Mouse (Mus musculus) heart, embryonic 12.5 days (tissue): ENCODE results near the gene Slc7a15. TPM values are rescaled to one million over a fixed set of nuclear protein-coding genes. Genes with fewer than 3 reads are reported as not detected.

Experiments used
- ATAC-seq: fragments of 200-750 bp; cut with Nextera tagmentation; 2 replicates; pipeline ENCODE4 v1.8.0; 2017; ENCODE audit warnings: moderate TSS enrichment, moderate library complexity; ENCODE audit not compliant: insufficient number of reproducible peaks, low FRiP score
- H3K27ac ChIP-seq: fragments of 300-500 bp; sonication (generic); 2 replicates; pipeline ENCODE4 v1.5.1; 2016; ENCODE audit warnings: mild to moderate bottlenecking, moderate library complexity; ENCODE audit not compliant: poor library complexity, severe bottlenecking
- H3K27me3 ChIP-seq: fragments of 300-500 bp; sonication (generic); replicated peaks from 2 replicates; pipeline ENCODE4 v1.6.1; 2016; ENCODE audit warnings: mild to moderate bottlenecking, moderate library complexity
- H3K36me3 ChIP-seq: fragments of 300-500 bp; sonication (generic); 2 replicates; pipeline ENCODE4 v1.6.1; 2016; ENCODE audit warnings: mild to moderate bottlenecking, moderate library complexity
- H3K4me1 ChIP-seq: fragments of 300-500 bp; sonication (generic); replicated peaks from 2 replicates; pipeline ENCODE4 v1.6.1; 2016; ENCODE audit warnings: mild to moderate bottlenecking
- H3K4me2 ChIP-seq: fragments of 300-500 bp; sonication (generic); 2 replicates; pipeline ENCODE4 v1.6.1; 2016; ENCODE audit warnings: mild to moderate bottlenecking, moderate library complexity
- H3K4me3 ChIP-seq: fragments of 300-500 bp; sonication (generic); 2 replicates; pipeline ENCODE4 v1.5.1; 2016; ENCODE audit warnings: mild to moderate bottlenecking
- H3K9ac ChIP-seq: fragments of 300-500 bp; sonication (generic); 2 replicates; pipeline ENCODE4 v1.6.1; 2016; ENCODE audit warnings: mild to moderate bottlenecking, moderate library complexity
- H3K9me3 ChIP-seq: fragments of 300-500 bp; sonication (generic); replicated peaks from 2 replicates; pipeline ENCODE4 v1.6.1; 2016; ENCODE audit warnings: mild to moderate bottlenecking, moderate library complexity
- WGBS: fragments of 180-500 bp; shearing (Covaris S2); methylation state at CpG from one replicate; pipeline ENCODE4 v1.1.7; 2016; 5-methylcytosine and 5-hydroxymethylcytosine counted together
- polyA plus RNA-seq: library from polyadenylated mRNA; unstranded; fragments of >200 nt; fragmentation: Nextera tagmentation; extraction: Ambion mirVana; gene quantifications from 2 replicates; pipeline ENCODE4 v1.2.1, GENCODE M21; 2016

The Slc7a15 gene
- polyA plus RNA-seq, 1 experiment from 2014 or later: not detected

DNA sequence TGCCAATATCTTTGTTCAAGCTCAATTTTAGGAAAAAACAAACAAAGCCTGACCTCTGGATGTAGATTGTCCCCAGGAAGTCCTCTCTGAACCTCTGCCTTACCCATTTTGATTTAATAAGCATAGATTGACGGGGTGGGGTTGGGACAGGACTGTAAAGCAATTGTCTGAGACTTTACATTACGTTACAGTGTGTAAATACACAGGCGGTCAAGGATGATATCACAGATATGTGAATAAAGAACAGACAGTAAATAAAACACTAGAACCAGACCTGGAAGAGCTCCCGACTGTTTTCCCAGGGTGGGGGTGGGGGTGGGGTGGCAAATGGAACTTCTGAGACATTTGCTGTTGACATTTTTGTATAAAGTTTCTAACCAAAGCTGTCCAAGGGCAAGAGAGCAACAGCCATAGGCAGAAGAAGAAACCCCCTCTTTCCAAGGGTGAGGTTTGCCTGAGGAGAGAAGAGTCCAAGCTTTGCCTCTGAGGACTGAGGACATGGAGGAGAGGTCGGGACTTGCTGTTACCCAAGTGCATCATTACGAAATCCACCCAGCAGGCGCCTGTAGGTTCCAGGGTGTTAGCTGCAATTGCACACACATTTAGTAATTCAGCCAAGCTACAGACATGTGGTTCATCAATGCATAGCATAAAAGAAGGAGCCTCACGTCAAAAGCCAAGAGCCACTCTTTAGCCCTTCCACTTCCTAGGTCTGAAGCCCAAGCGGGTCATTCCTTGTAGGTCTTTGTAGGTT is 91.7 kb downstream of the Slc7a15 start:
- Histone ChIP-seq H3K9me3 (no peaks in the 10 kb centered on the region), H3K9ac (no peak overlapping the region), H3K4me3 (no peak overlapping the region), H3K27ac (no peak overlapping the region), H3K27me3 (no peaks in the 10 kb centered on the region), H3K36me3 (no peaks in the 10 kb centered on the region), H3K4me1 (peaks cover 16% of the 10 kb centered on the region), H3K4me2 (no peak overlapping the region)
- 72% methylated on average over 9 of the region's 9 CpGs for WGBS
- no peak for ATAC-seq

DNA sequence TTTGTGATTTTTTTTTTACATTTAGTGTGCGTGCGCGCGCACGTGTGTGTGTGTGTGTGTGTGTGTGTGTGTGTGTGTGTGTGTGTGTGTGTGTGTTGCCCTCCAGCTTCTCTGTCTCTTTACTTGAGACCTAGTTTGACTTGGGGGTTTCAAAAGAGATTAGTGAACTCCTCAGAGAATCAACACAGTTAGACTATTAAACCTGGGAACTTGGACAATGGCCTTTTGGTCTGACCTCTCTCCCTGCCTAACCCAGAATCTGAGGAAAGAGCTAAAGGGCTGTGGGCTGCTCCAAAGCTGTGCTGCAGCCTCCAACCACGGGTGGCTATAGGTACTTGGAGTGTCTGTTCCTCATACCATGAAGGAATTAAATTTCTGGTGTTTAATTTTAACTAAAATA is 94.7 kb downstream of the Slc7a15 start:
- Histone ChIP-seq H3K4me3 (no peak overlapping the region), H3K9me3 (no peaks in the 10 kb centered on the region), H3K4me1 (peaks cover 14% of the 10 kb centered on the region), H3K4me2 (no peak overlapping the region), H3K36me3 (no peaks in the 10 kb centered on the region), H3K27ac (no peak overlapping the region), H3K27me3 (no peaks in the 10 kb centered on the region), H3K9ac (no peak overlapping the region)
- ATAC-seq: no peak
- WGBS: 81% methylated on average over 6 of the region's 6 CpGs

DNA sequence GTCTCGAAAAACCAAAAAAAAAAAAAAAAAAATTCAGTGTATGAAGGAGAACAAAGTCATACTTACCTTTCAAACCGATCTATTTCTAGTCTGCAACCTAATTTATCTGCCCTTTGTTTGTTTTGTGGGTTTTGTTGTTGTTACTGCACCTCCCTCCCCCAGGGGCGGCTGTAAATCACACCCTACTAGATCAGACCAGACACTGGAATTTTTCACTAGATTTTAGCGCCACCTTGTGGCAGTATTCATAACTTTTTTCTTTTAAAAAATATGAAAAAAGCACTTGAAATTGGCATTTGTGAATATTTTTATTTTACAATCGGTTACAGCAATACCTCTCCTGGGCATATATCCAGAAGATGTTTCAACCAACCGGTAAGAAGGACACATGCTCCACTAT is 96.3 kb downstream of the Slc7a15 start:
- no peak overlapping the region for H3K4me3 ChIP-seq
- no peaks in the 10 kb centered on the region for H3K36me3 ChIP-seq
- WGBS: 18% methylated on average over 6 of the region's 6 CpGs
- H3K27me3 ChIP-seq: no peaks in the 10 kb centered on the region
- ATAC-seq: no peak
- H3K9me3 ChIP-seq: no peaks in the 10 kb centered on the region
- no peak overlapping the region for H3K9ac ChIP-seq
- no peak overlapping the region for H3K4me2 ChIP-seq
- no peak overlapping the region for H3K27ac ChIP-seq
- H3K4me1 ChIP-seq: peaks cover 16% of the 10 kb centered on the region

DNA sequence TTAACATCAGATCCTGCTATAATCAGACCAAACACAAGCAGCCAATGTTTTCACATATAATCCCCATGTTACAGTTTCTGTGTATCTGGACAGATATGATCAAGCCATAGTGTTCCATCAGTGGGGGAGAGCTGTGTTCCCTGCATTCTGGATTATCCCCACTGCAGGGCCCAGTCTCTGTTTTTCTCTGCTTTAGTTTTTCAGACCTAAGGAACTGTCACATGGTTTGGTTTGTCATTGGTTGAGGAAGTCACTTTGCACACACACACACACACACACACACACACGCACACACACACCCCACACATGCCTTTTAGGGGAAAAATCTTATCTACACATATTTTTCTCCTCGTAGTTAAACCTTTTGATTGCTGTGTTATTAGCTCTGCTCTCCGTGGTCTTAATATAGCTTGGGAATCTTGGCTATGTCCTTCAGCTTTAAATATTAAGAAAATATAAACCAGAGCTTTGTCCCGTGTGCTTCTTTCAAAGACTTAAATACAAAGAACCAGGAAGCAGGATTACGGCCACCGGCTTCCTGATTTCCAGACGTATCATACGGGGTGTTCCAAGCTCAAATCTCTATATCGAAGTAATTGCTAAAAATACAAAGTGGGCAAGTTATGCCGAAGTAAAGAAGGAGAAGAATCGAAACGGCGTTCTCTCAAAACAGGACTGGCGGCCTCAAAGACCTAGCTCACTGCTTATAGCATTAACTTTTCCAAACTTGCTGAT is 97.1 kb downstream of the Slc7a15 start:
- no peaks in the 10 kb centered on the region for H3K9me3 ChIP-seq
- no peaks in the 10 kb centered on the region for H3K27me3 ChIP-seq
- no peak overlapping the region for H3K9ac ChIP-seq
- no peak overlapping the region for H3K27ac ChIP-seq
- H3K36me3 ChIP-seq: no peaks in the 10 kb centered on the region
- 72% methylated on average over 14 of the region's 14 CpGs for WGBS
- H3K4me2 ChIP-seq: no peak overlapping the region
- no peak overlapping the region for H3K4me3 ChIP-seq
- H3K4me1 ChIP-seq: peaks cover 24% of the 10 kb centered on the region
- no peak for ATAC-seq

DNA sequence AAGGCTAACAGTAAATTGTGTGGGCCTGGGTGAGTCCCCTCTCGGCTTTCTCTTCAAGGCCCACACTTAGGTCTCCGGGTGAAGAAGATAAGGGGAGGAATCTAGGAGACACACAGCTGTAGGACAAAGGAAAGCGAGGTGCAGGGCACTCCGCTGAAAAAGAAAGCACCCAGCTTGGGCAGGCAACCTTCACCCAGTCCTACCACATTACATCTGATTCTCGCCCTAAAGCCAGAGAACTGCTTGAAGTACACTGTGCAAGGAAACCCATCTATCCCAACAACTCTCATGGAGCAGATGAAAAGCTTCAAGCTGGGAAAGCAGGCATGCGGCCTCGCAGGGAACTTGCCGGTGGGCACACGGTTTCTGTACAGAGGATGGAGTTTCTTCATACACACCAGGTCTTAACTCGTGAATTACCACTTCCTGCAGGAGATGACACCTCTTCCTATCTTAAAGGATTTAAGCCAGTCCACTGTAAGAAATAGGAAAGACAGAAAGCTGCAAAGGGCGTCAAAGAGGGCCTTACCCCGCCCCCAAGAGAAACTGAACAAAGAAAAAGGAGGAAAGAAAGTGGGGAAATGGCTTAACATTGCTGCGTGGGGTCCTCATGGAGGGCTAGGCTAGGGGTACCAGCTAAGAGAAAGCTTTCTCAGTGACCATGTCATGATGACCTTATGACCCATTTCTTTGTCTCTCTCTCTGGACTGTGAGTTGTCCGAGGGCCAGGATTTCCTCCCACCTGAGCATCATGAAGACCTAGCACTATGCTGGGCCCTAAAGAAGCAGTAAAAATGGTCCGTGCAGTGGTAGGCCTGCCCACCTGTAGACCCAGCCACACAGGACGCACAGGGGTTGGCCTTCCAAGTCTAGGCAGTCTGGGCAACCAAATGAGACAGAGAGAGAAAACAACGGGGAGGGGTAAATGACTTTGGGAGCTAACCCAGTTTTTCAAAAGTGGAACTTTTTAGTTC is 98.0 kb downstream of the Slc7a15 start:
- peak overlapping the region; percentile 79 for H3K9ac ChIP-seq
- H3K4me1 ChIP-seq: peaks cover 32% of the 10 kb centered on the region
- H3K4me2 ChIP-seq: peak overlapping the region; percentile 96
- no peak for ATAC-seq
- no peaks in the 10 kb centered on the region for H3K36me3 ChIP-seq
- H3K27ac ChIP-seq: peak overlapping the region; percentile 100
- no peaks in the 10 kb centered on the region for H3K9me3 ChIP-seq
- WGBS: 44% methylated on average over 17 of the region's 17 CpGs
- no peaks in the 10 kb centered on the region for H3K27me3 ChIP-seq
- peak overlapping the region; percentile 93 for H3K4me3 ChIP-seq

DNA sequence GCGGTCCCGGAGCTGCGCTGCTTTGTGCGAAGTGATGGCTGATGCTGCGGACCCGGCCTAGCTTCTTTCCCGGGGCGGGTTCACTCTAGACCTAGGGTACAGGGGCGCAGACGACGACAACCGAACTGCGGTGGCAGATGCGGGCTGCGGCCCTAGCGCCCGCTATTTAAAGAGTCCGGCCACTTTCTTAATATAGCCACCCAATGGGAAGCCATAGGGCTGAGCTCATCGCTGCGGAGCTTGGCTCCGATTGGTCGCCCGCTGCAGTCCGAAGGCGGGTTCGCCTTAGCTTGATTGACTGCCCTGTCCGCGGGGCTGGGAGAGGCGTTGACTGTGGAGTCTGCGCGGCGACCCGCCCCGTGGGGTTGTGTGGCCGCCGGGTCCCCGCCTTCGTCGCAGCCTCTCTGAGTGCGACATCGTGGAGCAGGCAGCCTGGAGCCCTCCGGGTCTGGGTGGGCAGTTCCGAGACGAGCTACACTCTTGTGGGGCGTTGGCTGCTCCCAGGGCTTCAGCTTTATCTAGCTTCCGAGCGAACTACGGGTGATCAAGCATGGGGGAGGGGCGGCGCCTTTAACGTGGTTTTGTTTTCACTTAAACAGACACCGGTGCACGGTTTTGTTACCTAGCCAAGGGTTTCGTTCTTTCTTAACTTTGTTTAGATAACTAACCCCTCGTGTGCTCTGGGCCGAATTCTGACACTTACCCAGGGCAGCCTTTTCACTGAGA is 98.8 kb downstream of the Slc7a15 start, which contains the start of gene Rhob:
Rhob (minus strand) TSS at position 139 of the 726 bp plus-strand sequence.
- peak within 1 kb of the TSS; percentile 99 for H3K9ac ChIP-seq
- ATAC-seq: peak; percentile 97
- H3K4me2 ChIP-seq: peak within 1 kb of the TSS; percentile 96
- peak within 1 kb of the TSS; percentile 100 for H3K27ac ChIP-seq
- H3K4me1 ChIP-seq: peaks cover 34% of the 10 kb centered on the region
- peak within 1 kb of the TSS; percentile 93 for H3K4me3 ChIP-seq
- H3K9me3 ChIP-seq: no peaks in the 10 kb centered on the region
- WGBS: under 1% methylated on average over 56 of the region's 56 CpGs
- no peaks in the 10 kb centered on the region for H3K36me3 ChIP-seq
- H3K27me3 ChIP-seq: no peaks in the 10 kb centered on the region

DNA sequence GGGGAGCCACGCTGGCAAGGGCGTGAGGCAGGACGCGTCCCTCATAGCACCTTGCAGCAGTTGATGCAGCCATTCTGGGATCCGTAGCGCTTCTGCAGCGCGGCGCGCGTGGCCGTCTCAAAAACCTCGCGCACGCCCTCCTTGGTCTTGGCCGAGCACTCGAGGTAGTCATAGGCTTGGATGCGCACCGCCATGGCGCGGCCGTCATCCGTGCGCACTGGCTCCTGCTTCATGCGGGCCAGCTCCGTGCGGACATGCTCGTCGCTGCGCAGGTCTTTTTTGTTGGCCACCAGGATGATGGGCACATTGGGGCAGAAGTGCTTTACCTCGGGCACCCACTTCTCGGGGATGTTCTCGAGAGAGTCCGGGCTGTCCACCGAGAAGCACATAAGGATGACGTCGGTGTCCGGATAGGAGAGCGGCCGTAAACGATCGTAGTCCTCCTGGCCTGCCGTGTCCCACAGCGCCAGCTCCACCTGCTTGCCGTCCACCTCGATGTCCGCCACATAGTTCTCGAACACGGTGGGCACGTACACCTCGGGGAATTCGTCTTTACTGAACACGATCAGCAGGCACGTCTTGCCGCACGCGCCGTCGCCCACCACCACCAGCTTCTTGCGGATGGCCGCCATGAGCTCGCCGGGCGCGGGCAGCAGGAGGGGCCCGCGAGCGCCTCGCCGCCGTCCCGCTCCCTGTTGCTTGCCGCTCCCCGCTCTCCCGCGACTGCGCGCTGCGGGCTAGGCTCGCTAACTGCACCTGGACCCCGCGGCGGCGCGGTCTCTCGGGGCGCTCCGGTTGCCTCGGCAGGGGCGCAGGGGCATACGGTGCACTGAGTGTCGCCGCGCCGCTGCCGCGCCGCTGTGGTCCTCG is 99.6 kb downstream of the Slc7a15 start:
- Histone ChIP-seq H3K36me3 (no peaks in the 10 kb centered on the region), H3K9me3 (no peaks in the 10 kb centered on the region), H3K4me3 (peak overlapping the region; percentile 93), H3K4me1 (peaks cover 34% of the 10 kb centered on the region), H3K27ac (peak overlapping the region; percentile 100), H3K9ac (peak overlapping the region; percentile 99), H3K27me3 (no peaks in the 10 kb centered on the region), H3K4me2 (peak overlapping the region; percentile 96)
- peak; percentile 16; the same call in 1 of the 2 replicates for ATAC-seq
- WGBS: under 1% methylated on average over 97 of the region's 99 CpGs

DNA sequence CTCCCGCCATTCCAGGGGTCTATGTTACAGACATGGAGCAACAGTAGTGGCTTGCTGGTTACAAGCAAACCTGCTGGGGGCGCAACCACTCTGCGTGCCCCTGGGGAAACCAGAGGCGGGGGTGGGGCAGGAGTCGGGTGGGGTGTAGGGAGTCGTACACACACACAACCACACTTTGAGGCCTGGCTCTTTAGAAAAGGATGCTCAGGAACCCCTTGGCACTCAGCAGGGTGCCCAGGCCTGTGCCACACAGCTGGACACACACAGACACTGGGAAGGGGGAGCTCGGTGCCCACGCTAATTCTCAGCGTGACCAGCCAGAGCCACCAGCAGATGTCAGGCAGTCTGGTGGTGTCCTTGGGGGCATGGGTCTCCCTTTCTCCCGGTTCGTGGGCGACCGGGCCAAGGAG is 100.3 kb downstream of the Slc7a15 start:
- H3K27ac ChIP-seq: peak overlapping the region; percentile 100
- H3K4me2 ChIP-seq: peak overlapping the region; percentile 96
- H3K36me3 ChIP-seq: no peaks in the 10 kb centered on the region
- H3K4me1 ChIP-seq: peaks cover 34% of the 10 kb centered on the region
- no peaks in the 10 kb centered on the region for H3K27me3 ChIP-seq
- no peaks in the 10 kb centered on the region for H3K9me3 ChIP-seq
- WGBS: 2% methylated on average over 13 of the region's 13 CpGs
- H3K4me3 ChIP-seq: peak overlapping the region; percentile 93
- peak overlapping the region; percentile 99 for H3K9ac ChIP-seq
- ATAC-seq: no peak

DNA sequence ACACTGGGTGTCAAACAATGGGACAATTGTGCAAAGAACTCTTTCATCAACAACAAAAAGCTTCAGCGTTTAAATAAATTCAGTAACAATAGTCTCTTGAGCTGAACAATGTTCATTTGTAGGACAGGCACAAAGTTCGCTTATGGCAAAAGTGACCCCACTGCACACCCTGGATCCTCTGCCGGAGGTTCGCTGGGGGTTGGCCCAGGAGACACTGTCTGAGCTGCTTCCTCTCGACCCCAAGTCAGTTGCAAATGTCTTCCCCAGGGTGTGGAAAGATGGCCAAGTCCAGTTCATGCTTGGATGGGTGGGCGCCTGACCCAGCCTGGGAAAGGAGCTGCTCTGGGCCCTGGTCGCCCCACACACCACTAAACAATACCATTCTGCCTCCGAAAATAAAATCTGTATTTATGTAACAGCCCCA is 100.7 kb downstream of the Slc7a15 start:
- H3K27me3 ChIP-seq: no peaks in the 10 kb centered on the region
- peak overlapping the region; percentile 99 for H3K9ac ChIP-seq
- ATAC-seq: no peak
- WGBS: 14% methylated on average over 8 of the region's 8 CpGs
- peak overlapping the region; percentile 93 for H3K4me3 ChIP-seq
- peak overlapping the region; percentile 96 for H3K4me2 ChIP-seq
- H3K4me1 ChIP-seq: peaks cover 34% of the 10 kb centered on the region
- no peaks in the 10 kb centered on the region for H3K9me3 ChIP-seq
- H3K36me3 ChIP-seq: no peaks in the 10 kb centered on the region
- H3K27ac ChIP-seq: peak overlapping the region; percentile 100
